Mouse (Mus musculus) liver, embryonic 14.5 days (tissue): ENCODE results near the gene Lrrc4. TPM values are rescaled to one million over a fixed set of nuclear protein-coding genes. Genes with fewer than 3 reads are reported as not detected.

Source experiments
- ATAC-seq: fragments of 200-750 bp; cut with Nextera tagmentation; 2 replicates; pipeline ENCODE4 v1.8.0; 2017; ENCODE audit warnings: moderate number of reproducible peaks, mild to moderate bottlenecking, moderate library complexity; ENCODE audit not compliant: insufficient read depth
- DNase-seq, 3 experiments: peaks; one replicate each; pipeline ENCODE4 v3.0.0-alpha.2; 2012 to 2013; ENCODE audit warnings: low read depth in 3 of 3, low spot score in 3 of 3
- H3K27ac ChIP-seq: fragments of 300-500 bp; sonication (generic); 2 replicates; pipeline ENCODE4 v1.5.1; 2014; ENCODE audit warnings: moderate library complexity, mild to moderate bottlenecking, control low read depth, inconsistent platforms
- H3K27me3 ChIP-seq: fragments of 300-500 bp; sonication (generic); 2 replicates; pipeline ENCODE4 v1.6.1; 2014; ENCODE audit warnings: mild to moderate bottlenecking, low read length, moderate library complexity; ENCODE audit not compliant: control insufficient read depth, insufficient read depth
- H3K36me3 ChIP-seq: fragments of 300-500 bp; sonication (generic); replicated peaks from 2 replicates; pipeline ENCODE4 v1.6.1; 2014; ENCODE audit warnings: low read depth; ENCODE audit not compliant: control insufficient read depth, insufficient read depth
- H3K4me1 ChIP-seq, 2 experiments: fragments of 200-500 bp in 1 of 2; fragments of 300-500 bp in 1 of 2; sonication (generic) in 1 of 2; replicated peaks; 2 replicates each; pipeline ENCODE4 v1.6.1; 2012 to 2014; ENCODE audit warnings: antibody characterized with exemption in 1 of 2, inconsistent platforms in 1 of 2, low read length in 1 of 2; ENCODE audit not compliant: control insufficient read depth in 2 of 2, insufficient read depth in 2 of 2
- H3K4me2 ChIP-seq: fragments of 300-500 bp; sonication (generic); 2 replicates; pipeline ENCODE4 v1.6.1; 2014; ENCODE audit warnings: low read depth, mild to moderate bottlenecking, control low read depth, moderate library complexity
- H3K4me3 ChIP-seq, 2 experiments: fragments of 200-500 bp in 1 of 2; fragments of 300-500 bp in 1 of 2; sonication (generic) in 1 of 2; 2 replicates each; pipeline ENCODE4 v1.5.1; 2012 to 2014; ENCODE audit warnings: low read depth in 2 of 2, low read length in 2 of 2, mild to moderate bottlenecking in 2 of 2, control low read depth in 1 of 2, inconsistent platforms in 1 of 2, moderate library complexity in 1 of 2; ENCODE audit not compliant: insufficient read depth in 1 of 2
- H3K9ac ChIP-seq: fragments of 300-500 bp; sonication (generic); replicated peaks from 2 replicates; pipeline ENCODE4 v1.6.1; 2014; ENCODE audit warnings: mild to moderate bottlenecking, control low read depth, moderate library complexity
- H3K9me3 ChIP-seq: fragments of 300-500 bp; sonication (generic); 2 replicates; pipeline ENCODE4 v1.6.1; 2016; ENCODE audit warnings: low read length, mixed read lengths; ENCODE audit not compliant: control insufficient read depth
- CTCF ChIP-seq: IDR thresholded peaks from 2 replicates; pipeline ENCODE4 v1.5.1; 2016; ENCODE audit warnings: antibody characterized with exemption, low read depth, control low read depth
- EP300 ChIP-seq: IDR thresholded peaks from 2 replicates; pipeline ENCODE4 v1.6.1; 2016; ENCODE audit warnings: antibody characterized with exemption, low read depth
- WGBS: fragments of 180-500 bp; shearing (Covaris S2); extraction: QIAGEN DNeasy Blood & Tissue Kit; methylation state at CpG from one replicate; pipeline ENCODE4 v1.1.7; 2014; ENCODE audit not compliant: insufficient replicate concordance; 5-methylcytosine and 5-hydroxymethylcytosine counted together
- polyA plus RNA-seq, 2 experiments: library from polyadenylated mRNA; depleted of rRNA in 1 of 2; stranded (reverse) in 1 of 2; unstranded in 1 of 2; fragments of >200 nt; fragmentation: Nextera tagmentation in 1 of 2; extraction: Ambion mirVana in 1 of 2; gene quantifications; 2 replicates each; pipeline versions ENCODE4 v1.2.1 to v1.2.3; 2012 to 2014

Gene Lrrc4
- polyA plus RNA-seq, 2 experiments: 0.06 to 0.10 TPM

DNA sequence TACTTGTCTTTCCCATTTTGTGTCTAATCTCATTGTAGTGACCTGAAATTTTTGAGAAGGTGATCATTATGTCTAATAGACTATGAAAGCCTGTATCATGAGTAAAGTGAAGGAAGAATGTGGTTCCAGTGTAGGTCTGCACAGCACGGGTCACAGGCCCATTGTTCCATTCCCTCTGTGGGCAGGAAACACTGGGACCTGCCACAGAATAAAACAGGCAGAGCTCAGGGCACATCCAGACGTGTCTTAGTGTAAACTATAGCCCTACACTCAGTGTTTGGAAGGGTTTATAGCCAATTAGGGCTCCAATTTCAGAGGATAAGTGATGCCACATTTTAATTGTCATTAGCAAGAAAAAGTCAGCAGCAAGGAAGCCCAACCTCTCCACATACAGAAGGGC is 29.4 kb upstream of the Lrrc4 start:
- Histone ChIP-seq H3K27ac (no peak overlapping the region), H3K9ac (no peak overlapping the region), H3K27me3 (no peaks in the 10 kb centered on the region), H3K4me3 (no peak overlapping the region), H3K36me3 (no peaks in the 10 kb centered on the region), H3K4me1 (peaks cover 0 to 11% of the 10 kb centered on the region in 2 experiments; a peak in 2 of 4 replicates), H3K4me2 (no peak overlapping the region), H3K9me3 (no peaks in the 10 kb centered on the region)
- WGBS: 30% methylated on average over 2 of the region's 2 CpGs
- ATAC-seq: no peak
- no peak for DNase-seq
- no peak for TF ChIP-seq EP300
- TF ChIP-seq CTCF: no peak

DNA sequence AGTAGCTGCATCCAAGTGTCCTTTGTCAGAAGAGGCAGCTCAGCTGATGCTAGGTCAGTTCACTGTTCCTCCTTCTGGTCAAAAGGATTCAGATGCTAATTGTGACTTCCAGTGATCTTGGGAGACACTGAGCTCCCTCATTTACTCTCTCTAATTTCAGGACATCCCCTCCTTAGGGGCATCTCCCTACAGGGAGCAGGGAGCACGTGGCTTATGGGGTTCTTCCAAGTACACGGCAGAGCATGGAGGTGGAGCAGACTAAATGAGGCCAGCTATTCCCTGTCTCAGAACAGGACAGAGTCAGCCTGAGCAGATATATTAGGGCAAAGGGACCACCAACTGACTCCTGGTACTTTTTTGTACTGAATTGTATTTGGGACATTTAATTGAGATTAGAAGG is 28.9 kb upstream of the Lrrc4 start:
- no peak overlapping the region for H3K4me3 ChIP-seq
- WGBS: 64% methylated on average over 2 of the region's 2 CpGs

DNA sequence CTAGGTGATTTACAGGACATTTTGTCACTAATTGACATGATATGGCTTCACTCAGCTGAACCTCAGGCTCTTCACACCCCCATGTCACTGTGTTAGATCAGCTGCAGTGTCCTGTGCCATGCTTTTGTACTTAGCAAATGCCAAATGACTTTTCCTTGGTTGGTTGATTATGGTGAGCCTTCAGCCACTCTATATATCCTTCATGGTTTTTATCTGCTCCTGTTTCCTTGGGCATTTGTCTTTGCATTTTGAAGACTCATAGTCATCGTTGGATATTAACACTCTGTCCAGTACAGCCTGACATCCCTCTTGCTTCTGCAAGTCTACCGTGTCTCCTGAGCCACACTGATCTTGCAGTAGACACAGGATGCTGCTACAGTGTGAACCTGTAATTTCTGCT is 27.5 kb upstream of the Lrrc4 start:
- peaks cover 0 to 11% of the 10 kb centered on the region in 2 experiments; a peak in 2 of 4 replicates for H3K4me1 ChIP-seq
- no peaks in the 10 kb centered on the region for H3K27me3 ChIP-seq
- DNase-seq (no peak), ATAC-seq (no peak)
- 59% methylated on average over 2 of the region's 2 CpGs for WGBS
- H3K9me3 ChIP-seq: no peaks in the 10 kb centered on the region
- no peak overlapping the region for H3K4me2 ChIP-seq
- H3K27ac ChIP-seq: no peak overlapping the region
- no peak overlapping the region for H3K4me3 ChIP-seq
- H3K9ac ChIP-seq: no peak overlapping the region
- H3K36me3 ChIP-seq: no peaks in the 10 kb centered on the region
- TF ChIP-seq CTCF (no peak), EP300 (no peak)

More for the DNA sequence above, 28.9 kb upstream of the Lrrc4 start:
- ATAC-seq (no peak), DNase-seq (no peak)
- Histone ChIP-seq H3K27me3 (no peaks in the 10 kb centered on the region), H3K4me1 (peaks cover 0 to 11% of the 10 kb centered on the region in 2 experiments; a peak in 2 of 4 replicates), H3K27ac (no peak overlapping the region), H3K9me3 (no peaks in the 10 kb centered on the region), H3K9ac (no peak overlapping the region), H3K36me3 (no peaks in the 10 kb centered on the region), H3K4me2 (no peak overlapping the region)
- TF ChIP-seq CTCF: no peak
- TF ChIP-seq EP300: no peak

DNA sequence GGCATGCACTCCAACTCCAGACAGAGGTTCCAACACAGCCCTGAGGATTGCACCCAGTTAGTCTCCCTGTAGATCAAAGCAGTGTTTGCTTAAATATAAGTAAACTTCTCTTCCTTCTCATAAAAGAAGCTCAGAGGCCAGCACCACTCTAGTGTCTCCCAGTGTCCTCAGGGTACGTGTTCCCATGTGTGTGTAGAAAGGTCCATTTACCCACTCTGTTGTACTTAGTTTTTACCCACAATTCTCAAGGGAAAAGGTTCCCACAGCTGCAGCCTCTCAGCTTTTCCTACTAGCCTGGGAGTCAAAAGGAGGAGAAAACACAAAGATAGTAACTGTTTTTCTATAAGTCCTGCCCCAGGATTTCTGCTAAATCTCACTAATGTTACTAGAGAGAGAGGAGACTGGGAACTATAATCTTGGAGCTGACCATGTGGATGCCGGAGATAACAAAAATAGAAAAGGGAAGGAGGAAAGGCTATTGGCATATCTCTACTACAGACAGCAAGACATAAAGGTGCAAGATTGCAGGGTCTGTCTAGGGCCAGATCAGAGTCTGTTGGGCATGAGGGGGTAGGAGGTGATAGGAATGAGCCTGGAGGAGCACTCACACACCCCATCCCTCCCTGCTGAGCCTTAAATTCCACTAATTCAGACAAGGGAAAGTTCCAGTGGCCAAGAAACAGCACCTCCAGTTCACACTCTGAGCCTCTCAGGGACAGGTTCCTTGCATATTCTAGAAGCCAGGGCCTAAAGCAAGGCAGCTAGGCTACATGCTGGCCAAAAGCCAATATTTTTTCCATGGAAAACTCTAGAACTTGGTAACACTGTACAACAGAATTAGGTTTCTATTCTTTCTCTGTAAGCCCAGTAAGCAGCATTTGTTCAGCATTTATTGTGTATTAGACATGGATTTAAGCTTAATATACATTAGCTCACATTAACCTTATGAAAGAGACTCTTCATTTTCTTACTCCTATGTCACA is 25.9 kb upstream of the Lrrc4 start:
- no peak overlapping the region for H3K9ac ChIP-seq
- WGBS: 29% methylated on average over 2 of the region's 2 CpGs
- H3K36me3 ChIP-seq: no peaks in the 10 kb centered on the region
- no peak overlapping the region for H3K4me3 ChIP-seq
- H3K27ac ChIP-seq: no peak overlapping the region
- no peak overlapping the region for H3K4me2 ChIP-seq
- DNase-seq (peak in 2 of 3 experiments; percentile 10 to 15), ATAC-seq (peak; percentile 50; the same call in 1 of the 2 replicates)
- no peaks in the 10 kb centered on the region for H3K27me3 ChIP-seq
- H3K4me1 ChIP-seq: peaks cover 0 to 11% of the 10 kb centered on the region in 2 experiments; a peak in 2 of 4 replicates
- TF ChIP-seq EP300 (peak; percentile 27), CTCF (no peak)
- no peaks in the 10 kb centered on the region for H3K9me3 ChIP-seq

DNA sequence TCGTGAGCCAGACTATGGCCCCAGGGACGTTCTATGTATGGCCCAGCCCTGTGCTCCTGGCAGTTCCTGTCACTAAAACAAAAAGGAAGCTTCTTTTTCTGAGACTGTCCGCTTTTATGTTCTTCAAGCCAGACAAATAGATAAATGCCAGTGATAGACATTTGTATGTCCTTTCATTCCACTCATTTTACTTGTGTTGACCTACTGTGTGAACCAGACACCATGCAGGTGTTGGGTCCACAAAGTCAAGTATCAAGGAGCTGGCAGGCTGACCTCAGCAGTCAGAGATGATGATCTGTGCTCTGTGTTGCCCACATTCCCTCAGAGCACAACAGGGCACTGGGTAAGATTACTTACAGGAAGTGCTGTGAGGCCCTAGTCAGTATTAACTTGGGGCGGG is 25.2 kb upstream of the Lrrc4 start:
- DNase-seq (no peak), ATAC-seq (no peak)
- H3K9ac ChIP-seq: no peak overlapping the region
- TF ChIP-seq CTCF (no peak), EP300 (no peak)
- H3K36me3 ChIP-seq: no peaks in the 10 kb centered on the region
- H3K4me1 ChIP-seq: peaks cover 0 to 11% of the 10 kb centered on the region in 2 experiments; a peak in 2 of 4 replicates
- no peaks in the 10 kb centered on the region for H3K27me3 ChIP-seq
- no peak overlapping the region for H3K4me2 ChIP-seq
- no peaks in the 10 kb centered on the region for H3K9me3 ChIP-seq
- WGBS: 32% methylated on average over 4 of the region's 4 CpGs
- H3K27ac ChIP-seq: no peak overlapping the region
- H3K4me3 ChIP-seq: no peak overlapping the region
